Mouse (Mus musculus) stomach, embryonic 14.5 days (tissue): Measurements from ENCODE around the gene Nat14. TPM values are rescaled to one million over a fixed set of nuclear protein-coding genes. Genes with fewer than 3 reads are reported as not detected.

Experiments
- ATAC-seq: fragments of 200-750 bp; cut with Nextera tagmentation; 2 replicates; pipeline ENCODE4 v1.8.0; 2017; ENCODE audit warnings: low read depth, moderate TSS enrichment; ENCODE audit not compliant: insufficient number of reproducible peaks, insufficient read depth, low FRiP score
- H3K27ac ChIP-seq: fragments of 300-500 bp; sonication (generic); 2 replicates; pipeline ENCODE4 v1.5.1; 2014; ENCODE audit warnings: mild to moderate bottlenecking, low read length, moderate library complexity, mixed read lengths
- H3K27me3 ChIP-seq: fragments of 300-500 bp; sonication (generic); 2 replicates; pipeline ENCODE4 v1.6.1; 2014; ENCODE audit warnings: low read length, control low read depth, mixed read lengths; ENCODE audit not compliant: control insufficient read depth, insufficient read depth
- H3K36me3 ChIP-seq: fragments of 300-500 bp; sonication (generic); 2 replicates; pipeline ENCODE4 v1.6.1; 2014; ENCODE audit warnings: mild to moderate bottlenecking, control low read depth, low read length, moderate library complexity, mixed read lengths; ENCODE audit not compliant: control insufficient read depth, insufficient read depth
- H3K4me1 ChIP-seq: fragments of 300-500 bp; sonication (generic); 2 replicates; pipeline ENCODE4 v1.6.1; 2014; ENCODE audit warnings: low read length, control low read depth, mixed read lengths; ENCODE audit not compliant: control insufficient read depth, insufficient read depth
- H3K4me2 ChIP-seq: fragments of 300-500 bp; sonication (generic); replicated peaks from 2 replicates; pipeline ENCODE4 v1.6.1; 2014; ENCODE audit warnings: low read depth, low read length, control low read depth
- H3K4me3 ChIP-seq: fragments of 300-500 bp; sonication (generic); 2 replicates; pipeline ENCODE4 v1.5.1; 2014; ENCODE audit warnings: low read depth, low read length, control low read depth
- H3K9ac ChIP-seq: fragments of 300-500 bp; sonication (generic); replicated peaks from 2 replicates; pipeline ENCODE4 v1.6.1; 2014; ENCODE audit warnings: low read depth, mild to moderate bottlenecking, control low read depth, low read length, moderate library complexity, mixed read lengths
- H3K9me3 ChIP-seq: fragments of 300-500 bp; sonication (generic); 2 replicates; pipeline ENCODE4 v1.6.1; 2016; ENCODE audit warnings: low read depth, low read length, control low read depth; ENCODE audit not compliant: control insufficient read depth
- WGBS: fragments of 180-500 bp; shearing (Covaris S2); extraction: QIAGEN DNeasy Blood & Tissue Kit; methylation state at CpG from one replicate; pipeline ENCODE4 v1.1.7; 2014; 5-methylcytosine and 5-hydroxymethylcytosine counted together
- polyA plus RNA-seq: library from polyadenylated mRNA; unstranded; fragments of >200 nt; fragmentation: Nextera tagmentation; extraction: Ambion mirVana; gene quantifications from 2 replicates; pipeline ENCODE4 v1.2.1, GENCODE M21; 2014

Gene Nat14
- polyA plus RNA-seq, 1 experiment from 2014 or later, result 3.5 TPM

- Histone ChIP-seq H3K27ac (no peak overlapping the region), H3K4me2 (no peak overlapping the region), H3K9ac (no peak overlapping the region), H3K4me3 (no peak overlapping the region), H3K9me3 (no peaks in the 10 kb centered on the region), H3K4me1 (no peaks in the 10 kb centered on the region), H3K36me3 (no peaks in the 10 kb centered on the region), H3K27me3 (no peaks in the 10 kb centered on the region)
- no peak for ATAC-seq
- 41% methylated on average over 2 of the region's 2 CpGs for WGBS
Measured at GRCm38 (mm10) chr7:4947855-4948254, 26.0 kb downstream of the Nat14 start.

- Histone ChIP-seq H3K4me2 (no peak overlapping the region), H3K27me3 (no peaks in the 10 kb centered on the region), H3K9ac (no peak overlapping the region), H3K27ac (no peak overlapping the region), H3K4me1 (no peaks in the 10 kb centered on the region), H3K4me3 (no peak overlapping the region), H3K36me3 (no peaks in the 10 kb centered on the region), H3K9me3 (no peaks in the 10 kb centered on the region)
- WGBS, result 39% methylated on average over 6 of the region's 6 CpGs
- no peak for ATAC-seq
Measured at GRCm38 (mm10) chr7:4948386-4948785, 26.6 kb downstream of the Nat14 start.

DNA sequence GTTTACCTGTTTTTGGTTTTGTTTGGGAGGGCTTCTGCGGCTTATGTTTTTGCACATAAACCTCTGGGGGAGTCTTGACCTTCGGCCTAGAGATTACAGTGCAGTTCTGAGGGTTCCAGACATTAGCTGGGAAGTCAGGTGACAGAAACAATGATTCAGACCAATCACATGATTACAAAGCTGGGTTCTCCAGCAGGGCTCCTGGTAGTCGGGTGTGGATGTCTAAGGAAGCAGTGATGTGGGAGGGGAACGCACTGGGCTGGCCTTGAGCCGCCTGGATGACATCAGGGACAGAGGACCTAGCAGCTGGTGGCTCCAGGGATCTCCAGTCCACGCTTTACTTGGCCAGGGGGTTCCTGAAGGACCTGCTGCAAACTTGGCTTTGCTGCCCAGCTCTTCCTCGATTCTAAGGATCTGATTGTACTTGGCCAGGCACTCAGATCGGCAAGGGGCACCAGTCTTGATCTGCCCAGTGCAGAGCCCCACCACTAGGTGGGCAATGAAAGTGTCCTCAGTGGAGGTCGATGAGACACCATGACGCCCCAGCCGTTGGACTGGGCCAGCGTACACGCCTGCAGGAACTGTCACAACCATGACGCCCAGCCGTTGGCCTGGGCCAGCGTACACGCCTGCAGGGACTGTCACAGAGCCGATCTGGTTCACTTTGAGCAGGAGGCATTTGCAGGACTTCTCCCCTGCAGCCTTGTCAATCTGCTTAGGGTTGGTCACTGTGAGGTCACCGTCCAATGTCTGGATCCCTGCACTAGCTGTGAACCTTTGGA lies 28.9 kb downstream of the Nat14 start:
- no peak for ATAC-seq
- H3K4me2 ChIP-seq, result no peak overlapping the region
- H3K9me3 ChIP-seq, result no peaks in the 10 kb centered on the region
- WGBS, result 81% methylated on average over 19 of the region's 19 CpGs
- H3K4me3 ChIP-seq, result no peak overlapping the region
- no peaks in the 10 kb centered on the region for H3K4me1 ChIP-seq
- no peaks in the 10 kb centered on the region for H3K27me3 ChIP-seq
- no peaks in the 10 kb centered on the region for H3K36me3 ChIP-seq
- no peak overlapping the region for H3K9ac ChIP-seq
- no peak overlapping the region for H3K27ac ChIP-seq

DNA sequence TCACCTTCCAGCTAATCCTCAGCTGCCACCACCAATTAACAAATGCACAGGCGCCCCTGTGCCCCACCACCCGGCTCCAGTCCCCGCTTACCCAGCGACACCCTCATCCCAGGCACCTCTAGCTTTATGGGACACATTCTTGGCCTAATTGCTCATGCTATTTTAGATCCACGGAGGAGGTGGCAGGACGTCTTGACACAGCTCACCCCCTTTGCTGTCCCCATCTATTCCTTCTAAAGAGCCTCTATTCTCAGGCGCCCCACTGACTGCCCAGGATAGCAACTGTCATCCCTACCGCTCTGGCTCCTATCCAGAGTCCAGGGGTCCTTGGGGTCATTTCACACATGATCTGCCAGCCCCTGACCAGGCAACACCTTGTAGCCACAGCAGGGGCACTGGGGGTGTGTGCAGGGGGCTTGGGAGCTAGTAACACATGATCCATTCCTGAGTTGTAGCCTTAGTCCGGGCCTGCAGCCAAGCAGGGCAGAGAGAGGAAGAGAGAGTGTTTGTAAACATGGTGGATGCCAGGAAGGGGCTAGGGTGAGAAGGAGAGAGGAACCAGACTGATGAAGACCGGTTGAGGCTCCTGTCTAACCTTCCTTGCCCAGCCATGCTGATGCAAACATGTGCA lies 32.1 kb downstream of the Nat14 start:
- Histone ChIP-seq H3K9me3 (no peaks in the 10 kb centered on the region), H3K9ac (no peak overlapping the region), H3K27ac (no peak overlapping the region), H3K4me3 (no peak overlapping the region), H3K4me1 (no peaks in the 10 kb centered on the region), H3K27me3 (no peaks in the 10 kb centered on the region), H3K36me3 (no peaks in the 10 kb centered on the region), H3K4me2 (no peak overlapping the region)
- no peak for ATAC-seq
- 16% methylated on average over 10 of the region's 10 CpGs for WGBS

GRCm38 (mm10) chr7:4957361-4957760 lies 35.5 kb downstream of the Nat14 start:
- 78% methylated on average over 10 of the region's 10 CpGs for WGBS
- Histone ChIP-seq H3K9me3 (no peaks in the 10 kb centered on the region), H3K36me3 (no peaks in the 10 kb centered on the region), H3K4me3 (no peak overlapping the region), H3K9ac (no peak overlapping the region), H3K27ac (no peak overlapping the region), H3K4me2 (no peak overlapping the region), H3K4me1 (no peaks in the 10 kb centered on the region), H3K27me3 (no peaks in the 10 kb centered on the region)
- ATAC-seq, result no peak

- Histone ChIP-seq H3K4me3 (no peak overlapping the region), H3K4me2 (no peak overlapping the region), H3K9ac (no peak overlapping the region), H3K36me3 (no peaks in the 10 kb centered on the region), H3K9me3 (no peaks in the 10 kb centered on the region), H3K27ac (no peak overlapping the region), H3K4me1 (no peaks in the 10 kb centered on the region), H3K27me3 (no peaks in the 10 kb centered on the region)
- 71% methylated on average over 5 of the region's 5 CpGs for WGBS
- 0 out of 2 replicates have a peak, but pooled peaks have one; percentile 7 for ATAC-seq
Measured at GRCm38 (mm10) chr7:4963527-4963926, 41.7 kb downstream of the Nat14 start.

GRCm38 (mm10) chr7:4964272-4964671 lies 42.4 kb downstream of the Nat14 start, which contains the start of gene Sbk2:
Gene Sbk2, minus strand, starts transcription at chr7:4964406.
- ATAC-seq, result peak; percentile 80
- H3K4me3 ChIP-seq, result no peak within 1 kb of the TSS
- H3K9me3 ChIP-seq, result no peaks in the 10 kb centered on the region
- H3K4me1 ChIP-seq, result no peaks in the 10 kb centered on the region
- no peak within 1 kb of the TSS for H3K9ac ChIP-seq
- H3K4me2 ChIP-seq, result no peak within 1 kb of the TSS
- 6% methylated on average over 10 of the region's 10 CpGs for WGBS
- H3K27me3 ChIP-seq, result no peaks in the 10 kb centered on the region
- no peaks in the 10 kb centered on the region for H3K36me3 ChIP-seq
- H3K27ac ChIP-seq, result no peak within 1 kb of the TSS

DNA sequence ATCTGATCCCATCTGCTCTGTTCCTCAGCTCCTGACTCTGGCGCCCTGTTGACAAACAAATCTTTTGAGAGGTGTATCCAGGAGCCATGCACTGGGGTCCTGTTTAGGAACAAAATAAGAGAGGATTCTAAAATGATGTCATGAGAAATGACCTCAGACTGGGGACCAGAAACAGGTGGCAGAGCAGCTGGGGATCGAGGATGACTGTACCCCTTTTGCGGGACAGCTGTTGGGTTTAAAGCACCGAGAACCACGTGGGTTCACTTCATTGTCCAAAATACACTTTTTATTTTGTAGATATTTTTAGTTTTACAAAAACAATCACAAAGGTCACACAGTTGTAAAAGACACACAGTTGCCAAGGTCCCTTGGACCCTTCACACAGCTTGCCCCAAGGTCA lies 43.2 kb downstream of the Nat14 start:
- Histone ChIP-seq H3K27me3 (no peaks in the 10 kb centered on the region), H3K4me2 (no peak overlapping the region), H3K9ac (no peak overlapping the region), H3K9me3 (no peaks in the 10 kb centered on the region), H3K36me3 (no peaks in the 10 kb centered on the region), H3K4me1 (no peaks in the 10 kb centered on the region), H3K4me3 (no peak overlapping the region), H3K27ac (no peak overlapping the region)
- 74% methylated on average over 5 of the region's 5 CpGs for WGBS
- no peak for ATAC-seq
